Mouse (Mus musculus): ENCODE data around the gene Atoh8.

Gene Atoh8

GRCm38 (mm10) chr6:72158966-72159764, 76.2 kb downstream of the Atoh8 start:
- peak; percentile 15 for DNase-seq (ENCODE audit: low read depth, low spot score)

Data from A20 (cell line).